Mouse (Mus musculus) stomach, postnatal 0 days (tissue): ENCODE measurements around the gene Parva.

Experiments used
- CTCF ChIP-seq: IDR thresholded peaks from 2 replicates; pipeline ENCODE4 v1.5.1; 2016; ENCODE audit warnings: antibody characterized with exemption, low read depth, mild to moderate bottlenecking, moderate library complexity
- EP300 ChIP-seq: optimal IDR thresholded peaks from 2 replicates; pipeline ENCODE3; 2016; ENCODE audit warnings: antibody characterized with exemption

DNA sequence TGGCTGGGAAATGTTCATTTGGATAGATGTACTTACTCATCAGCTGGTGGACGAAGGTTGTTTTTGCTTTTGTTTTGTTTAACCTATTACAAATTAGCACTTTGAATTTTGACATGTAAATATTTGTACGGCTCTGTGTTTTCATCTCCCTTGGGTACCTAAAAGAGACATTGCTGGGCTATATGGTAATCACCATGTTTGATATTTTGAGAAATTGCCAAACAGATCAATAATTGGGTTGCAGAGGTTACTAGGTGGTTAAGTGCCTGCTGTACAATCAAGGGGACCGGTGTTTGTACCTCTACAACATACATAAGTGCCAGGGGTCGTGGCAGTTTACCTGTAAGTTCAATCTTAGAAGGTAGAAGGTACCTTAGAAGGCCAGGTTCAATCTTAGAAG, 19.2 kb downstream of the Parva start:
- TF ChIP-seq CTCF: no peak
- TF ChIP-seq EP300: no peak
